Mouse (Mus musculus): ENCODE data around the gene Arfgap3. TPM values are rescaled to one million over a fixed set of nuclear protein-coding genes. Genes with fewer than 3 reads are reported as not detected.

Gene Arfgap3
- polyA plus RNA-seq, 1 experiment from 2014 or later = 39.2 TPM

DNA sequence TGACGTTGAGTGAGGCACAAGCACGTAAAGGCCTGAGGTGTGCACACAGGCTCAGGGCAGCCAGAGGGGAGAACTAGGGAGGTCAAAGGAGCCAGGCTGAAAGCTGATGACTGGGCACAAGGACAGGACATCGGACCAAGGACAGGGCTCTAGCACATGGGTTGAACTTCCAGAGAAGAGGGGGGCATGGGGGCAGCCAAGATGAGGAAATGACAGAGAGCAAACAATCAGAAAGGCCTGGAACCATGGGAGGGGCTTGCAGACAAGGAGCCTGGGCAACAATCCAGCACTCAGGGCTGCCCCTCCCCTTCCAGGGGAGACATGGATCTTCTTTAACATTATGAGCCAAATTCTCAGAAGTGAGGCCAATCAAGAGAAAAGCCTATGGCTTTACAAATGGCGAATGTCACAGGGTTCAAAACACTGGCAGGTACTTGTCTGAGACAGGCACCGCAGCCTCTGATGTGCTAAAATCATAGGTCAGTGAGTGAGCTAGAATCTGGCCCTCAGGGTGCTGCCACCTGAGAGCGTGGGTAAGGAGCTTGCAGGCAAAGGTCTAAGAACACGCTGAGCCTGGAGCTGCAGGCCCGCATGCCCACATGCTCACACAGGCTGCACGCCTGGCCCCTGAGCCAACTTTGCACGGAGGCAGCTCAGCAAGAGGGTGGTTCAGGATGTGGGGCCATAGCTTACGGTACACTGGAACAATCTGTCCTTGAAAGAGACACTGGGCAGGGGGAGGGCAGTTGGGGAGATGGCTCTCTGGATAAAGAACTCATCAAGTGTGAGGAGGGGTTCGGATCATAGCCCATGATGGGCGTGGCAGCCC is 46.2 kb downstream of the Arfgap3 start:
- Histone ChIP-seq H3K9ac (replicated peaks) (no peak overlapping the region), H3K36me3 (peaks cover 86% of the 10 kb centered on the region), H3K9me3 (no peaks in the 10 kb centered on the region), H3K4me3 (replicated peaks) (no peak overlapping the region), H3K4me2 (replicated peaks) (no peak overlapping the region), H3K27ac (no peak overlapping the region), H3K27me3 (no peaks in the 10 kb centered on the region), H3K4me1 (replicated peaks) (no peaks in the 10 kb centered on the region)
- 88% methylated on average over 13 of the region's 13 CpGs for WGBS
- no peak for ATAC-seq

DNA sequence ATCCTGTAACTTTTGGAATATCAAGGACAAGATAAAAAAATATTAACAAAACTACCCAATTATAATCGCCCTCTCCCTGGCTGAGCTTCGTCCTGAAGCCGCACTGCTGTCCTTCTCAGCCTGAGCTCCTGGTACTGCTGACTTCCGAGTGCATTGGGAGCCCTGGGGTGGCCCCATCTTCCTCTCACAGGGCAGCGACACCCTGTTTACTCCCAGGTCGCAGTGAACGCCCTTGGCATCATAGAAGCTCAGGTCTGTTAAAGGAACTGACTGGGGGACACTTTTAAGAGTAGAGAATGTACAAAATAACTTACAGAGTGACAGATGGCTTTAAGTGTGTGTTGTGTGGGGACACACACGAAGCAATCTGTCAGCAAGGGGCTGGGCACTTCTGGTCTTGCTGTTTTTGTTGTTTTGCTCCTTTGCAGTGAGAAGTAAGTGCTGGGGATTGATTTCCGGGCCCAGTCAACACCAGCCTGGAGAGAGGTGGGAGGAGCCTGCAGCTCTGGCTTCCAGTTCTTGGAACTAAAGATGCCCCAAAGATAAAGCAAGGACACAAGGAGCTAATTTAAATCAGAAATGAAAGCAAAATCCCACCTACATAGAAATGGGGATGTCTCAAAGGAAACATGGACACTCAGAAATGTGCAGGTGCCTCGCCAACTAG is 50.0 kb downstream of the Arfgap3 start:
- 62% methylated on average over 10 of the region's 10 CpGs for WGBS
- H3K9ac ChIP-seq (replicated peaks) = no peak overlapping the region
- H3K27ac ChIP-seq = no peak overlapping the region
- H3K27me3 ChIP-seq = no peaks in the 10 kb centered on the region
- no peak for ATAC-seq
- H3K4me3 ChIP-seq (replicated peaks) = no peak overlapping the region
- H3K4me1 ChIP-seq (replicated peaks) = peaks cover 6% of the 10 kb centered on the region
- no peaks in the 10 kb centered on the region for H3K9me3 ChIP-seq
- peaks cover 50% of the 10 kb centered on the region for H3K36me3 ChIP-seq
- no peak overlapping the region for H3K4me2 ChIP-seq (replicated peaks)

DNA sequence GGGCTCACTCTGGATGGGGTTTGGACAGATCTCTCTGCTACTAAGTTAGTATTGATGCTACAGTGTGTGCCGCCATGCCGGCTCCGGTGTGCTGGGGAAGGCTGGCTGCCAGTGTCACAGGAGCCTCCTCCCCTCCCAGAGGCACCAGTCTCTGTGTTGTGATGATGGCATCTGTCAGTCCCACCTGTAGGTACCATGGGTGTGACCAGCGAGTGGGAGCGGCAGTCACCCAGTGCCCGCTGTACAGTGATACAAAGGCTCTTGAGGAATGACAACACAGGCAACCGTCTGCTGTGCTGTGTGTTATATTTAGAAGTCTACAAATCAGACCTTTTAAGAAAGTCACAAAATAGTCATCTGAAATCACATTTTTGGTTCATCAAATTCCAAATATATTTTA is 50.6 kb downstream of the Arfgap3 start:
- Histone ChIP-seq H3K4me2 (replicated peaks) (no peak overlapping the region), H3K27me3 (no peaks in the 10 kb centered on the region), H3K9ac (replicated peaks) (no peak overlapping the region), H3K4me3 (replicated peaks) (no peak overlapping the region), H3K9me3 (no peaks in the 10 kb centered on the region), H3K27ac (no peak overlapping the region), H3K36me3 (peaks cover 44% of the 10 kb centered on the region), H3K4me1 (replicated peaks) (peaks cover 6% of the 10 kb centered on the region)
- 92% methylated on average over 7 of the region's 7 CpGs for WGBS
- ATAC-seq = no peak

DNA sequence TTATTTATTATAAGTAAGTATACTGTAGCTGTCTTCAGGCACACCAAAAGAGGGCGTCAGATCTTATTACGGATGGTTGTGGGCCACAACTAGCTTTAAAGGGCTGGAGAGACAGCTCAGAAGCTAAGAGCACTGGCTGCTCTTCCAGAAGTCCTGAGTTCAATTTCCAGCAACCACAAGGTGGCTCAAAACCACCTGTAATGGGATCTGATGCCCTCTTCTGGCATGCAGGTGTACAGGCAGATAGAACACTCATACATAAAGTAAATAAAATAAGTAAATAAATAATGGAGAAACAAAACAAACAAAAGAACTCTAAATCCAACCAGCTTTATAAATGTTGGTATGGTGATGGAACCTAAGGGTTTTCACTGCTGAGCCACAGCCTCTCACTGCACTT is 51.2 kb downstream of the Arfgap3 start:
- 85% methylated on average over 2 of the region's 2 CpGs for WGBS
- no peak overlapping the region for H3K4me2 ChIP-seq (replicated peaks)

GRCm38 (mm10) chr15:83298313-83298712 is 51.7 kb downstream of the Arfgap3 start:
- no peak overlapping the region for H3K4me3 ChIP-seq (replicated peaks)

More for the DNA sequence above, 51.2 kb downstream of the Arfgap3 start:
- H3K27ac ChIP-seq = no peak overlapping the region
- H3K4me3 ChIP-seq (replicated peaks) = no peak overlapping the region
- H3K9ac ChIP-seq (replicated peaks) = no peak overlapping the region
- no peak for ATAC-seq
- no peaks in the 10 kb centered on the region for H3K9me3 ChIP-seq
- H3K4me1 ChIP-seq (replicated peaks) = peaks cover 6% of the 10 kb centered on the region
- no peaks in the 10 kb centered on the region for H3K27me3 ChIP-seq
- H3K36me3 ChIP-seq = peaks cover 40% of the 10 kb centered on the region

DNA sequence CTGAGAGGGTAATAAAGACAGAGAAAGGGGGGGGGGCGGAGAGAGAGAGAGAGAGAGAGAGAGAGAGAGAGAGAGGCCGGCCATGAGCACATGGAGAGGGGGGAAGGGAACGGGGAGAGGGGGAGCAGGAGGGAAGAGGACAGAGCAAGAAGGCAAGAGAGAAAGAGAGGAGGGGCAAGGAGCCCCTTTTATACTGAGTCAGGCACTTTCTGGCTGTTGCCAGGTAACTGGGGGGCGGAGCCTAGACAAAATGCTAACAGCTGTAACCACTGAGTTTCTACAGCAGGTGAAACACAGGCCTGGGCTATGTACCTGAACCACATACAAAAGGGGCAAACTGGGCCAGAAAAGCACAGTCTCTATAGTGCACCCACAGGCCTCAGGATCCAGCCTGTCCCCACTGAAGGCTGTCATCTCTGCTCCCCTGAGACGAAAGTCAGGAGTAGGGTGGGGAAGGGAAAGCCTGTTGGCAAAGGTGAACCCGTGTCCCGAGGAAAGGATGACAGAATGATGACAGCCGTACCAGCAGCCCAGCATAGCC is 53.2 kb downstream of the Arfgap3 start:
- H3K9ac ChIP-seq (replicated peaks) = peak overlapping the region; percentile 19; the same call in 1 of the 2 replicates
- peaks cover 27% of the 10 kb centered on the region for H3K36me3 ChIP-seq
- no peaks in the 10 kb centered on the region for H3K9me3 ChIP-seq
- H3K27ac ChIP-seq = no peak overlapping the region
- H3K4me2 ChIP-seq (replicated peaks) = no peak overlapping the region
- WGBS = 51% methylated on average over 7 of the region's 8 CpGs
- H3K27me3 ChIP-seq = no peaks in the 10 kb centered on the region
- peaks cover 6% of the 10 kb centered on the region for H3K4me1 ChIP-seq (replicated peaks)
- no peak for ATAC-seq
- H3K4me3 ChIP-seq (replicated peaks) = no peak overlapping the region

More at GRCm38 (mm10) chr15:83298313-83298712, 51.7 kb downstream of the Arfgap3 start:
- 84% methylated on average over 8 of the region's 8 CpGs for WGBS
- H3K4me2 ChIP-seq (replicated peaks) = no peak overlapping the region
- H3K9ac ChIP-seq (replicated peaks) = no peak overlapping the region
- H3K9me3 ChIP-seq = no peaks in the 10 kb centered on the region
- H3K4me1 ChIP-seq (replicated peaks) = peaks cover 6% of the 10 kb centered on the region
- H3K27ac ChIP-seq = no peak overlapping the region
- ATAC-seq = no peak
- no peaks in the 10 kb centered on the region for H3K27me3 ChIP-seq
- H3K36me3 ChIP-seq = peaks cover 40% of the 10 kb centered on the region

GRCm38 (mm10) chr15:83296050-83296449 is 54.0 kb downstream of the Arfgap3 start:
- ATAC-seq = no peak

DNA sequence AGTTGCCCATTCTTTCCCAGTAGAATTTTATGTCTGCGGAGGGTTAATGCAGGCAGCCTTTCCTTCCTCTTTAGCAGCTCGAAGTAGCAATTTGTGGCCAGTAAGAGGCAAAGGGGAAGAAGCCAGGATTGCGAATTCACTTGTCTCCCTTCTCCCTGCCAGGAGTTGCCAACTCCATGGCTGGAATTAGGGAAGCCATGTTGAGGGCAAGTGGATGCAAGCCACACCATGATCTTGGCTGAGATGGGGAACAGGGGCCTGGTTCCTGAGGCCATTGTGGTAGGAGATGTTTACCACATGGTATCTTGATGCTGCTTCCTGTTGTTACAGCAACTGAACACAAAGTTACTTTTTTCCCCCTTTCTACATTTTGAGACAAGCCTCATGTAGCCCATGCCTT is 55.1 kb downstream of the Arfgap3 start:
- Histone ChIP-seq H3K4me3 (replicated peaks) (no peak overlapping the region), H3K36me3 (peaks cover 9% of the 10 kb centered on the region; the same call in 1 of the 2 replicates), H3K27me3 (no peaks in the 10 kb centered on the region), H3K9ac (replicated peaks) (no peak overlapping the region), H3K9me3 (no peaks in the 10 kb centered on the region), H3K27ac (no peak overlapping the region), H3K4me1 (replicated peaks) (peaks cover 6% of the 10 kb centered on the region), H3K4me2 (replicated peaks) (no peak overlapping the region)
- no peak for ATAC-seq
- 83% methylated on average over 3 of the region's 3 CpGs for WGBS

More at GRCm38 (mm10) chr15:83296050-83296449, 54.0 kb downstream of the Arfgap3 start:
- Histone ChIP-seq H3K4me2 (replicated peaks) (no peak overlapping the region), H3K27ac (no peak overlapping the region), H3K4me1 (replicated peaks) (peaks cover 6% of the 10 kb centered on the region), H3K36me3 (peaks cover 20% of the 10 kb centered on the region), H3K9me3 (no peaks in the 10 kb centered on the region), H3K27me3 (no peaks in the 10 kb centered on the region), H3K9ac (replicated peaks) (no peak overlapping the region), H3K4me3 (replicated peaks) (no peak overlapping the region)
- 92% methylated on average over 4 of the region's 4 CpGs for WGBS

GRCm38 (mm10) chr15:83293706-83294645 is 56.1 kb downstream of the Arfgap3 start:
- Histone ChIP-seq H3K4me3 (replicated peaks) (no peak overlapping the region), H3K27me3 (no peaks in the 10 kb centered on the region), H3K4me1 (replicated peaks) (peaks cover 6% of the 10 kb centered on the region), H3K9ac (replicated peaks) (no peak overlapping the region), H3K27ac (no peak overlapping the region), H3K4me2 (replicated peaks) (no peak overlapping the region), H3K9me3 (no peaks in the 10 kb centered on the region), H3K36me3 (peaks cover under 1% of the 10 kb centered on the region; the same call in 1 of the 2 replicates)
- WGBS = 93% methylated on average over 8 of the region's 8 CpGs
- no peak for ATAC-seq

DNA sequence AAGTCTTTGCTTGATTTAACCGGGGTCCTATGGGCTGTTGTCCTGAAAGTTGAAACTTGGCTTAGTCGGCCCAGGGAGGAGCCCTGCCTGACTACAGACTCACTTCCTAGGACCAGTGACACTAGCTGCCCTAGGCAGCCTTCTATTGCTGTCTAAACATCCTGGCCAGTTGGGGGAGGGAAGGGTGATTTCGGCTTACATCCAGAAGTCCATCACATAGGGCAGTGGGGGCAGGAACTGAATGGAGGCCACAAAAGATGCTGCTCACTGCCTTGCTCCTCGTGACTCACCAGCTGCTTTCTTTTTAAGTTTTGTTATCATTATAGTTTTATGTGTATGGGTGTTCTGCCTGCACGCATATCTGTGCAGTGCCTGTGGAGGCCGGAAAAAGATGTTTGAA is 56.9 kb downstream of the Arfgap3 start:
- Histone ChIP-seq H3K36me3 (no peaks in the 10 kb centered on the region), H3K9ac (replicated peaks) (no peak overlapping the region), H3K27ac (no peak overlapping the region), H3K27me3 (no peaks in the 10 kb centered on the region), H3K4me1 (replicated peaks) (peaks cover 6% of the 10 kb centered on the region), H3K4me3 (replicated peaks) (no peak overlapping the region), H3K4me2 (replicated peaks) (no peak overlapping the region), H3K9me3 (no peaks in the 10 kb centered on the region)
- ATAC-seq = no peak
- WGBS = 86% methylated on average over 6 of the region's 6 CpGs

GRCm38 (mm10) chr15:83292261-83293056 is 57.6 kb downstream of the Arfgap3 start:
- ATAC-seq = no peak
- Histone ChIP-seq H3K27me3 (no peaks in the 10 kb centered on the region), H3K4me3 (replicated peaks) (no peak overlapping the region), H3K36me3 (no peaks in the 10 kb centered on the region), H3K27ac (no peak overlapping the region), H3K9me3 (no peaks in the 10 kb centered on the region), H3K4me1 (replicated peaks) (peaks cover 6% of the 10 kb centered on the region), H3K4me2 (replicated peaks) (no peak overlapping the region), H3K9ac (replicated peaks) (no peak overlapping the region)
- 83% methylated on average over 13 of the region's 13 CpGs for WGBS

Data from midbrain, embryonic 13.5 days (tissue).